Mouse (Mus musculus) liver, embryonic 14.5 days (tissue): ENCODE data around the gene Dennd1a. TPM values are rescaled to one million over a fixed set of nuclear protein-coding genes. Genes with fewer than 3 reads are reported as not detected.
A peak's percentile ranks its signal among the peaks of the same experiment; 100 is the strongest.

Experiments used
- ATAC-seq: fragments of 200-750 bp; cut with Nextera tagmentation; 2 replicates; pipeline ENCODE4 v1.8.0; 2017; ENCODE audit warnings: moderate number of reproducible peaks, mild to moderate bottlenecking, moderate library complexity; ENCODE audit not compliant: insufficient read depth
- DNase-seq, 3 experiments: peaks; one replicate each; pipeline ENCODE4 v3.0.0-alpha.2; 2012 to 2013; ENCODE audit warnings: low read depth in 3 of 3, low spot score in 3 of 3
- H3K27ac ChIP-seq: fragments of 300-500 bp; sonication (generic); 2 replicates; pipeline ENCODE4 v1.5.1; 2014; ENCODE audit warnings: moderate library complexity, mild to moderate bottlenecking, control low read depth, inconsistent platforms
- H3K27me3 ChIP-seq: fragments of 300-500 bp; sonication (generic); 2 replicates; pipeline ENCODE4 v1.6.1; 2014; ENCODE audit warnings: mild to moderate bottlenecking, low read length, moderate library complexity; ENCODE audit not compliant: control insufficient read depth, insufficient read depth
- H3K36me3 ChIP-seq: fragments of 300-500 bp; sonication (generic); replicated peaks from 2 replicates; pipeline ENCODE4 v1.6.1; 2014; ENCODE audit warnings: low read depth; ENCODE audit not compliant: control insufficient read depth, insufficient read depth
- H3K4me1 ChIP-seq, 2 experiments: fragments of 200-500 bp in 1 of 2; fragments of 300-500 bp in 1 of 2; sonication (generic) in 1 of 2; replicated peaks; 2 replicates each; pipeline ENCODE4 v1.6.1; 2012 to 2014; ENCODE audit warnings: antibody characterized with exemption in 1 of 2, inconsistent platforms in 1 of 2, low read length in 1 of 2; ENCODE audit not compliant: control insufficient read depth in 2 of 2, insufficient read depth in 2 of 2
- H3K4me2 ChIP-seq: fragments of 300-500 bp; sonication (generic); 2 replicates; pipeline ENCODE4 v1.6.1; 2014; ENCODE audit warnings: low read depth, mild to moderate bottlenecking, control low read depth, moderate library complexity
- H3K4me3 ChIP-seq, 2 experiments: fragments of 200-500 bp in 1 of 2; fragments of 300-500 bp in 1 of 2; sonication (generic) in 1 of 2; 2 replicates each; pipeline ENCODE4 v1.5.1; 2012 to 2014; ENCODE audit warnings: low read depth in 2 of 2, low read length in 2 of 2, mild to moderate bottlenecking in 2 of 2, control low read depth in 1 of 2, inconsistent platforms in 1 of 2, moderate library complexity in 1 of 2; ENCODE audit not compliant: insufficient read depth in 1 of 2
- H3K9ac ChIP-seq: fragments of 300-500 bp; sonication (generic); replicated peaks from 2 replicates; pipeline ENCODE4 v1.6.1; 2014; ENCODE audit warnings: mild to moderate bottlenecking, control low read depth, moderate library complexity
- H3K9me3 ChIP-seq: fragments of 300-500 bp; sonication (generic); 2 replicates; pipeline ENCODE4 v1.6.1; 2016; ENCODE audit warnings: low read length, mixed read lengths; ENCODE audit not compliant: control insufficient read depth
- CTCF ChIP-seq: IDR thresholded peaks from 2 replicates; pipeline ENCODE4 v1.5.1; 2016; ENCODE audit warnings: antibody characterized with exemption, low read depth, control low read depth
- EP300 ChIP-seq: IDR thresholded peaks from 2 replicates; pipeline ENCODE4 v1.6.1; 2016; ENCODE audit warnings: antibody characterized with exemption, low read depth
- WGBS: fragments of 180-500 bp; shearing (Covaris S2); extraction: QIAGEN DNeasy Blood & Tissue Kit; methylation state at CpG from one replicate; pipeline ENCODE4 v1.1.7; 2014; ENCODE audit not compliant: insufficient replicate concordance; 5-methylcytosine and 5-hydroxymethylcytosine counted together
- polyA plus RNA-seq, 2 experiments: library from polyadenylated mRNA; depleted of rRNA in 1 of 2; stranded (reverse) in 1 of 2; unstranded in 1 of 2; fragments of >200 nt; fragmentation: Nextera tagmentation in 1 of 2; extraction: Ambion mirVana in 1 of 2; gene quantifications; 2 replicates each; pipeline versions ENCODE4 v1.2.1 to v1.2.3; 2012 to 2014

The Dennd1a gene
- polyA plus RNA-seq, 2 experiments, result 5.5 to 6.5 TPM

GRCm38 (mm10) chr2:37815676-37816075 is 471.5 kb downstream of the Dennd1a start:
- no peak overlapping the region for H3K9ac ChIP-seq
- peak; percentile 91 for TF ChIP-seq CTCF
- no peak for TF ChIP-seq EP300
- no peak for ATAC-seq
- H3K9me3 ChIP-seq, result no peaks in the 10 kb centered on the region
- no peaks in the 10 kb centered on the region for H3K4me1 ChIP-seq
- DNase-seq, result peak; percentile 35 to 39 (median 37)
- H3K27me3 ChIP-seq, result no peaks in the 10 kb centered on the region
- H3K4me3 ChIP-seq, result no peak overlapping the region
- no peak overlapping the region for H3K4me2 ChIP-seq
- H3K36me3 ChIP-seq, result no peaks in the 10 kb centered on the region
- WGBS, result 12% methylated on average over 3 of the region's 3 CpGs
- no peak overlapping the region for H3K27ac ChIP-seq

GRCm38 (mm10) chr2:37814820-37815361 is 472.3 kb downstream of the Dennd1a start:
- DNase-seq (no peak), ATAC-seq (no peak)
- no peak overlapping the region for H3K27ac ChIP-seq
- no peak for TF ChIP-seq EP300
- no peak for TF ChIP-seq CTCF
- H3K4me2 ChIP-seq, result no peak overlapping the region
- 74% methylated on average over 8 of the region's 8 CpGs for WGBS
- H3K27me3 ChIP-seq, result no peaks in the 10 kb centered on the region
- no peak overlapping the region for H3K9ac ChIP-seq
- no peak overlapping the region for H3K4me3 ChIP-seq
- H3K9me3 ChIP-seq, result no peaks in the 10 kb centered on the region
- no peaks in the 10 kb centered on the region for H3K4me1 ChIP-seq
- H3K36me3 ChIP-seq, result no peaks in the 10 kb centered on the region

- H3K9me3 ChIP-seq, result no peaks in the 10 kb centered on the region
- WGBS, result 84% methylated on average over 5 of the region's 5 CpGs
- TF ChIP-seq CTCF (no peak), EP300 (no peak)
- H3K4me1 ChIP-seq, result no peaks in the 10 kb centered on the region
- H3K4me2 ChIP-seq, result no peak overlapping the region
- H3K27ac ChIP-seq, result no peak overlapping the region
- no peak for ATAC-seq
- no peaks in the 10 kb centered on the region for H3K36me3 ChIP-seq
- DNase-seq, result no peak
- no peaks in the 10 kb centered on the region for H3K27me3 ChIP-seq
- H3K9ac ChIP-seq, result no peak overlapping the region
- H3K4me3 ChIP-seq, result no peak overlapping the region
Observed at GRCm38 (mm10) chr2:37812401-37812800, 474.8 kb downstream of the Dennd1a start.

DNA sequence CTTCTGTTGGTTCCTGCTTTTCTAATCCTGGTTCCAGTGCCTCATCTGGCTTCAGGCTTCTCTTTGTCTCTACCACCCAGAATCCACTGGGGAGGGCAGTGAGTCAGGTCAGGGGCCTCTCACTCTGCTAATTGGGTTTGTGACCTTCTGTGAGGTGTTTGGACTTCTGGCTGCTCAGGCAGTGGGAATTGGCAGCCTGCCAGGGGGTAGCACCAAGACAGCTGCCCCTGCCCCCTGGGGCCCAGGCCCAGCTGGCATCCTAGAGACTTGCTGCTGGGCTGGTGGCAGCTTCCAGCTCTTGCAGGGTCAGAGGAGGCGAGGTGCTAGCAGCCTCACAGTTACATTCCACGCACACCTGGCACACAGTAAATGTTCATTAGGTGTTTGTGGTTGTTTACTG is 475.5 kb downstream of the Dennd1a start:
- DNase-seq, result no peak
- Histone ChIP-seq H3K4me1 (no peaks in the 10 kb centered on the region), H3K9ac (no peak overlapping the region), H3K27me3 (no peaks in the 10 kb centered on the region), H3K4me3 (no peak overlapping the region), H3K36me3 (no peaks in the 10 kb centered on the region), H3K9me3 (no peaks in the 10 kb centered on the region), H3K4me2 (no peak overlapping the region), H3K27ac (no peak overlapping the region)
- no peak for TF ChIP-seq EP300
- no peak for TF ChIP-seq CTCF
- ATAC-seq, result no peak
- 73% methylated on average over 2 of the region's 2 CpGs for WGBS

- H3K4me3 ChIP-seq, result no peak overlapping the region
- DNase-seq, result peak; percentile 29 to 32 (median 29)
- no peak overlapping the region for H3K27ac ChIP-seq
- no peaks in the 10 kb centered on the region for H3K9me3 ChIP-seq
- TF ChIP-seq CTCF (peak; percentile 95), EP300 (no peak)
- no peaks in the 10 kb centered on the region for H3K27me3 ChIP-seq
- H3K4me2 ChIP-seq, result no peak overlapping the region
- no peaks in the 10 kb centered on the region for H3K4me1 ChIP-seq
- ATAC-seq, result peak; percentile 51
- WGBS, result 42% methylated on average over 4 of the region's 4 CpGs
- H3K36me3 ChIP-seq, result no peaks in the 10 kb centered on the region
- H3K9ac ChIP-seq, result no peak overlapping the region
Observed at GRCm38 (mm10) chr2:37802610-37803212, 484.5 kb downstream of the Dennd1a start.
